Mouse (Mus musculus) layer of hippocampus, adult 2 months (tissue): ENCODE measurements around the gene Vmn1r69. TPM values are rescaled to one million over a fixed set of nuclear protein-coding genes. Genes with fewer than 3 reads are reported as not detected.

ENCODE experiments used
- DNase-seq, 2 experiments: peaks; one replicate each; pipeline ENCODE4 v3.0.0; 2022; ENCODE audit warnings: low spot score in 2 of 2
- H3K27ac ChIP-seq: fragments of 200-600 bp; 2 replicates; pipeline ENCODE4 v1.8.1; 2022
- H3K4me3 ChIP-seq: fragments of 200-600 bp; 2 replicates; pipeline ENCODE4 v1.8.1; 2022; ENCODE audit warnings: mild to moderate bottlenecking
- CTCF ChIP-seq: fragments of 200-600 bp; conservative IDR thresholded peaks from 2 replicates; pipeline ENCODE4 v1.8.1; 2022; ENCODE audit warnings: antibody characterized with exemption, mild to moderate bottlenecking, moderate library complexity
- long read RNA-seq, 2 experiments: library from polyadenylated mRNA; stranded (forward); transcript quantifications; one replicate each; pipeline ENCODE4 v2.0.0; 2021; ENCODE audit warnings: borderline mapping rate in 2 of 2
- total RNA-seq, 2 experiments: library from RNA; stranded (reverse); gene quantifications; 2 replicates each; pipeline ENCODE4 v1.2.3; 2021

Gene Vmn1r69
- not detected for total RNA-seq
- long read RNA-seq, experiment 1, result 0 reads
- long read RNA-seq, experiment 2, result 0 reads

DNA sequence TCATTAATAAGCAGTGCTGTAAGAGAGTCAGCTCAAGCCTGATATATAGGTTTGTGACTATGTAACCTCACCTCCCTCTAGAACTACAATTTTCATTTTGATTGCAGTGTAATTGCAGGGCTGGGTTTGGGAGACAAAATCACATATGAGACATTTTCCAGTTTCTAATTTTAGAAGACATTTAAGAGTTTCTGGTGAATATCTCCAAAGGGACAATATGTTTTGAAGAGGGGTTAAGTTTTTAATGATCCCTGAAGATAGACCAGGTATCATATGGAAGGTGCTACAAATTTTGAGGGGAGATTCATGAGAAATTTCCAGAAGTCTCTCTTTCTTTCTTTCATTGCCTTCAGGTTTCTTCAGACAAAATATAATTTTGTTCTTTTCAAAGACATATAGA lies at the start of gene Vmn1r69:
Gene Vmn1r69, minus strand, starts transcription at position 101 of the 400 bp plus-strand sequence.
- H3K4me3 ChIP-seq, result no peak within 1 kb of the TSS
- H3K27ac ChIP-seq, result no peak within 1 kb of the TSS
- DNase-seq, result no peak
- TF ChIP-seq CTCF, result no peak

DNA sequence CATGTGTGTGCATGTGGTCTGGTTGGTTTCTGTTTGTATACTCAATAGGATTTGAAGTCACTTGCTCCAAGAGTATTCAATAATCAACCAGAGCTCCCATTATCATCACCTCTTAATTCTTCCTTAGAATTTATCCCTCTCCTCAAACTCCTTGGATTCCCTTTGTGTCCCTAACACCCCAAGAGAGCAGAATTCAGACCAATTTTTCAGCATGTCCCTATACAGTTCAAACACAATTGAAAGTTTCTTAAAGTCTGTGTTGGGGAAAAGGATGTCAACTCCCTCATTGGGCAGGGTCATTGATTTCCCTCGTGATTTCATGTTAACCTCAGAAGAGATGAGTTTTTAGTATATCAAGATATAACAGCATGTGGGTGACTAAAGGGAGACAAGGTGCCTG lies 17.8 kb upstream of the Vmn1r69 start, which contains the start of gene Vmn1r70:
Gene Vmn1r70, plus strand, starts transcription at position 301 of the 400 bp plus-strand sequence.
- no peak within 1 kb of the TSS for H3K27ac ChIP-seq
- DNase-seq, result no peak
- no peak for TF ChIP-seq CTCF
- no peak within 1 kb of the TSS for H3K4me3 ChIP-seq

DNA sequence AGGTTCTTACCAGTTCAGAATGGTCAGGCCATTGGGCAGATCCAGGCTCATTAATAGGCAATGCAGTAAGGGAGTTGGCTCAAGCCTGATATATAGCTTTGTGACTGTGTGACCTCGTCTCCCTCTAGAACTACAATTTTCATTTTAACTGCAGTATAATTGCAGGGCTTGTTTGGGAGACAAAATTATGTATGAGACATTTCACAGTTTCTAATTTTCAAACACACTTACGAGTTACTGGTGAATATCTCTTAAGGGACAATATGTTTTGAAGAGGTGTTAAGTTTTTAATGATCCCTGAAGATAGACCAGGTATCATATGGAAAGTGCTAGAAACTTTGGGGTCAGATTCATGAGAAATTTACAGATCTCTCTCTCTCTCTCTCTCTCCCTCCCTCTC lies 55.1 kb downstream of the Vmn1r69 start, which contains the start of gene Vmn1r68:
Gene Vmn1r68, minus strand, starts transcription at position 101 of the 400 bp plus-strand sequence.
- H3K4me3 ChIP-seq, result no peak within 1 kb of the TSS
- TF ChIP-seq CTCF, result no peak
- H3K27ac ChIP-seq, result no peak within 1 kb of the TSS
- no peak for DNase-seq

Other genes with a start within 250 kb of the Vmn1r69 start
- gene Vmn1r67, start 170.3 kb downstream of the Vmn1r69 start, total RNA-seq, result not detected
- gene Zik1, start 118.3 kb downstream of the Vmn1r69 start, total RNA-seq, result 10 to 100 TPM; 14.5 to 15.1 TPM
- not detected for gene Vmn1r68, start 55.2 kb downstream of the Vmn1r69 start, total RNA-seq
- gene Vmn1r70, start 17.9 kb upstream of the Vmn1r69 start, total RNA-seq, result not detected
- not detected for gene Nlrp4b, start 74.1 kb upstream of the Vmn1r69 start, total RNA-seq
- not detected for gene Vmn1r71, start 140.7 kb upstream of the Vmn1r69 start, total RNA-seq